Mouse (Mus musculus) G1E-ER4 (cell line): Measurements from ENCODE around the gene Gm6502. TPM values are rescaled to one million over a fixed set of nuclear protein-coding genes. Genes with fewer than 3 reads are reported as not detected.
"Not testable (repeated sequence)": the region's sequence is repeated elsewhere in the genome, so short reads cannot be mapped to it uniquely, and the experiment has no call there.

Experiments used
- GATA1 ChIP-seq: IDR thresholded peaks from one replicate; pipeline ENCODE4 v1.8.0; 2012; ENCODE audit warnings: low read length, inconsistent platforms
- polyA plus RNA-seq: library from polyadenylated mRNA; stranded (reverse); fragments of >175 nt; gene quantifications from 2 replicates; pipeline ENCODE4 v1.2.3, GENCODE M21; 2012

The Gm6502 gene
- not detected in 2 replicates for polyA plus RNA-seq

GRCm38 (mm10) chr5:94314135-94314534 lies at the start of gene Gm6502:
Gene Gm6502 (plus strand): TSS chr5:94314435.
- not testable (repeated sequence) for TF ChIP-seq GATA1

GRCm38 (mm10) chr5:94306696-94307095 lies 7.5 kb upstream of the Gm6502 start, which contains the start of gene A430089I19Rik:
Gene A430089I19Rik (minus strand): TSS chr5:94306796.
- not testable (repeated sequence) for TF ChIP-seq GATA1

- not testable (repeated sequence) for TF ChIP-seq GATA1
Measured at GRCm38 (mm10) chr5:94339449-94339848, 25.2 kb downstream of the Gm6502 start, which contains the start of gene AA792892. Gene AA792892 (plus strand): TSS chr5:94339749.

Other genes starting within 250 kb of the Gm6502 start
- gene BC061212, start 243.9 kb upstream of the Gm6502 start, polyA plus RNA-seq, result not detected in 2 replicates
- gene Gm6351, start 238.1 kb upstream of the Gm6502 start, polyA plus RNA-seq, result not detected in 2 replicates
- gene Gm3106, start 96.4 kb upstream of the Gm6502 start, polyA plus RNA-seq, result not detected in 2 replicates
- gene A430089I19Rik, start 7.6 kb upstream of the Gm6502 start, polyA plus RNA-seq, result not detected in 2 replicates
- gene AA792892, start 25.3 kb downstream of the Gm6502 start, polyA plus RNA-seq, result not detected in 2 replicates
- not detected in 2 replicates for gene Gm7682, start 131.3 kb downstream of the Gm6502 start, polyA plus RNA-seq
- not detected in 2 replicates for gene Gm3139, start 211.9 kb downstream of the Gm6502 start, polyA plus RNA-seq